Mouse (Mus musculus) cerebellum, adult 2 months (tissue): ENCODE data around the gene Prr18.

Source experiments
- CTCF ChIP-seq: fragments of 200-500 bp; IDR thresholded peaks from 2 replicates; pipeline ENCODE4 v1.5.1; 2011; ENCODE audit warnings: low read depth, mild to moderate bottlenecking, control low read depth, low read length, moderate library complexity, borderline replicate concordance; ENCODE audit not compliant: insufficient read depth
- POLR2A ChIP-seq: fragments of 200-500 bp; IDR thresholded peaks from 2 replicates; pipeline ENCODE4 v1.6.1; 2011; ENCODE audit warnings: low read length, control low read depth, borderline replicate concordance; ENCODE audit not compliant: insufficient read depth

DNA sequence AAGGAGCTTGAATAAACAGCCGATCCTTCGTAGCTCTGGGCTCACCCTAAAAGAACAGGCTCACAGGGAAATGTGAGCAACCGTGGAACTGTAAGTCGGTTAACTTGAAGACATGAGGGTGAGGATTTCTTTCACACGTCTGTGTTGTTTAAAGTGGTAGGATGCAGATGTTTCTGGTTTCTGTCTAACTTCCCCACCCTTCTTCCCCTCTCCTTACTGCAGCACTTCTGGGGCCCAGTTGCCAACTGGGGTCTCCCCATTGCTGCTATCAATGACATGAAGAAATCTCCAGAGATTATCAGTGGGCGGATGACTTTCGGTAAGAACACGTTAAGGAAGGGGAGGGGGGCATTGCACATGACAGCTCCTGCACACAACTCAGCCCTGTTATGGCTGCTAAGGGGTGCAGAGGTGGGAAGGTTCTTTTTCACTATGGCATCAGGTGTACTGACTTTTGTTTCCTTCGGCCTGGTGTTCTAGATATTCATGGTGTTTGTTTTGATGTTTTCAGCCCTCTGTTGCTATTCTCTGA lies 40.9 kb upstream of the Prr18 start:
- no peak for TF ChIP-seq POLR2A
- no peak for TF ChIP-seq CTCF
